Mouse (Mus musculus) olfactory bulb, adult 2 months (tissue): ENCODE results near the gene Tbc1d8b.

Experiments
- CTCF ChIP-seq: fragments of 200-500 bp; IDR thresholded peaks from 2 replicates; pipeline ENCODE4 v1.5.1; 2012; ENCODE audit warnings: low read depth, mild to moderate bottlenecking, low read length, moderate library complexity; ENCODE audit not compliant: insufficient read depth
- POLR2A ChIP-seq: fragments of 200-500 bp; IDR thresholded peaks from 2 replicates; pipeline ENCODE4 v1.6.1; 2012; ENCODE audit warnings: mild to moderate bottlenecking, low read depth, low read length, moderate library complexity; ENCODE audit not compliant: insufficient read depth

- TF ChIP-seq CTCF (no peak), POLR2A (no peak)
These were observed 29.6 kb downstream of the Tbc1d8b start, which contains the start of gene Gm15013 for GRCm38 (mm10) chrX:139714381-139714780.
